Mouse (Mus musculus): Measurements from ENCODE around the gene Zfpl1. TPM values are rescaled to one million over a fixed set of nuclear protein-coding genes. Genes with fewer than 3 reads are reported as not detected.
A peak's percentile ranks its signal among the peaks of the same experiment; 100 is the strongest.

The Zfpl1 gene
- total RNA-seq, 2 experiments from 2014 or later = 15.3 to 29.2 TPM

GRCm38 (mm10) chr19:6035966-6036585, 48.7 kb downstream of the Zfpl1 start:
- peak; percentile 43; the same call in 1 of the 2 replicates for ATAC-seq (ENCODE audit: poor library complexity, severe bottlenecking)

Other genes with a start within 250 kb of the Zfpl1 start
- gene Frmd8, start 209.7 kb downstream of the Zfpl1 start, total RNA-seq (2015) = 21.4 and 21.9 TPM in 2 replicates
- gene Frmd8, start 209.7 kb downstream of the Zfpl1 start, total RNA-seq (2017) = 19.3 and 23.3 TPM in 2 replicates
- 55.6 and 67.9 TPM in 2 replicates for gene Slc25a45, start 207.1 kb downstream of the Zfpl1 start, total RNA-seq (2015)
- gene Slc25a45, start 207.1 kb downstream of the Zfpl1 start, total RNA-seq (2017) = 69.1 and 73.5 TPM in 2 replicates
- 0.54 and 0.59 TPM in 2 replicates for gene Tigd3, start 190.8 kb downstream of the Zfpl1 start, total RNA-seq (2015)
- gene Tigd3, start 190.8 kb downstream of the Zfpl1 start, total RNA-seq (2017) = 1.0 and 1.8 TPM in 2 replicates
- 52.2 and 52.4 TPM in 2 replicates for gene Dpf2, start 171.9 kb downstream of the Zfpl1 start, total RNA-seq (2015)
- gene Dpf2, start 171.9 kb downstream of the Zfpl1 start, total RNA-seq (2017) = 88.7 and 107 TPM in 2 replicates
- gene Cdc42ep2, start 160.1 kb downstream of the Zfpl1 start, total RNA-seq (2015) = 3.0 and 3.4 TPM in 2 replicates
- 1.7 and 1.9 TPM in 2 replicates for gene Cdc42ep2, start 160.1 kb downstream of the Zfpl1 start, total RNA-seq (2017)
- gene Pola2, start 120.8 kb downstream of the Zfpl1 start, total RNA-seq (2015) = 36.9 and 37.7 TPM in 2 replicates
- gene Pola2, start 120.8 kb downstream of the Zfpl1 start, total RNA-seq (2017) = 29.0 and 33.7 TPM in 2 replicates
- 0.16 and 0.20 TPM in 2 replicates for gene Slc22a20, start 98.8 kb downstream of the Zfpl1 start, total RNA-seq (2015)
- 1.1 and 1.2 TPM in 2 replicates for gene Slc22a20, start 98.8 kb downstream of the Zfpl1 start, total RNA-seq (2017)
- gene Capn1, start 69.1 kb downstream of the Zfpl1 start, total RNA-seq (2015) = 31.1 and 32.2 TPM in 2 replicates
- 53.7 and 54.8 TPM in 2 replicates for gene Capn1, start 69.1 kb downstream of the Zfpl1 start, total RNA-seq (2017)
- gene Syvn1, start 38.4 kb downstream of the Zfpl1 start, total RNA-seq (2015) = 16.8 and 17.8 TPM in 2 replicates
- gene Syvn1, start 38.4 kb downstream of the Zfpl1 start, total RNA-seq (2017) = 6.3 and 7.2 TPM in 2 replicates
- 28.7 and 35.8 TPM in 2 replicates for gene Mrpl49, start 27.2 kb downstream of the Zfpl1 start, total RNA-seq (2015)
- 31.0 and 33.0 TPM in 2 replicates for gene Mrpl49, start 27.2 kb downstream of the Zfpl1 start, total RNA-seq (2017)
- gene Fau, start 27.1 kb downstream of the Zfpl1 start, total RNA-seq (2015) = 2,056 and 2,077 TPM in 2 replicates
- 1,670 and 1,985 TPM in 2 replicates for gene Fau, start 27.1 kb downstream of the Zfpl1 start, total RNA-seq (2017)
- gene Znhit2, start 23.8 kb downstream of the Zfpl1 start, total RNA-seq (2015) = 8.9 and 10.0 TPM in 2 replicates
- gene Znhit2, start 23.8 kb downstream of the Zfpl1 start, total RNA-seq (2017) = 10.4 and 11.3 TPM in 2 replicates
- 4.7 and 8.6 TPM in 2 replicates for gene Tm7sf2, start 16.6 kb downstream of the Zfpl1 start, total RNA-seq (2015)
- gene Tm7sf2, start 16.6 kb downstream of the Zfpl1 start, total RNA-seq (2017) = 4.5 and 4.7 TPM in 2 replicates
- gene Vps51, start 7.7 kb downstream of the Zfpl1 start, total RNA-seq (2015) = 49.2 and 58.3 TPM in 2 replicates
- 72.9 and 78.7 TPM in 2 replicates for gene Vps51, start 7.7 kb downstream of the Zfpl1 start, total RNA-seq (2017)
- not detected in 2 replicates for gene Tmem262, start 4.9 kb downstream of the Zfpl1 start, total RNA-seq (2015)
- gene Tmem262, start 4.9 kb downstream of the Zfpl1 start, total RNA-seq (2017) = not detected in 2 replicates
- gene Gm28374, start 2.7 kb downstream of the Zfpl1 start, total RNA-seq (2015) = not detected in 2 replicates
- gene Gm28374, start 2.7 kb downstream of the Zfpl1 start, total RNA-seq (2017) = 0.33 and 0.51 TPM in 2 replicates
- 30.5 and 32.2 TPM in 2 replicates for gene Cdca5, start within 50 bp of the Zfpl1 start, total RNA-seq (2015)
- gene Cdca5, start within 50 bp of the Zfpl1 start, total RNA-seq (2017) = 24.3 and 26.6 TPM in 2 replicates
- gene AC131692.1, start 9.5 kb upstream of the Zfpl1 start, total RNA-seq (2015) = 0.62 and 1.2 TPM in 2 replicates
- gene AC131692.1, start 9.5 kb upstream of the Zfpl1 start, total RNA-seq (2017) = 0.15 TPM in 1 of 2 replicates, not detected in the other
- 0.32 and 1.2 TPM in 2 replicates for gene Naaladl1, start 20.8 kb upstream of the Zfpl1 start, total RNA-seq (2015)
- gene Naaladl1, start 20.8 kb upstream of the Zfpl1 start, total RNA-seq (2017) = 0.28 and 0.55 TPM in 2 replicates
- gene Sac3d1, start 33.7 kb upstream of the Zfpl1 start, total RNA-seq (2015) = 3.4 and 5.7 TPM in 2 replicates
- 3.9 and 4.0 TPM in 2 replicates for gene Sac3d1, start 33.7 kb upstream of the Zfpl1 start, total RNA-seq (2017)
- gene Snx15, start 43.3 kb upstream of the Zfpl1 start, total RNA-seq (2015) = 9.9 and 13.5 TPM in 2 replicates
- gene Snx15, start 43.3 kb upstream of the Zfpl1 start, total RNA-seq (2017) = 5.2 and 6.4 TPM in 2 replicates
- 1.1 and 1.4 TPM in 2 replicates for gene Batf2, start 56.0 kb upstream of the Zfpl1 start, total RNA-seq (2015)
- 0.48 and 0.49 TPM in 2 replicates for gene Batf2, start 56.0 kb upstream of the Zfpl1 start, total RNA-seq (2017)
- 9.1 and 10.6 TPM in 2 replicates for gene Arl2, start 56.6 kb upstream of the Zfpl1 start, total RNA-seq (2015)
- 8.0 and 9.7 TPM in 2 replicates for gene Arl2, start 56.6 kb upstream of the Zfpl1 start, total RNA-seq (2017)
- gene Majin, start 99.4 kb upstream of the Zfpl1 start, total RNA-seq (2015) = 0.58 TPM in 1 of 2 replicates, not detected in the other
- gene Majin, start 99.4 kb upstream of the Zfpl1 start, total RNA-seq (2017) = not detected in 2 replicates
- gene Gpha2, start 141.4 kb upstream of the Zfpl1 start, total RNA-seq (2015) = not detected in 2 replicates
- not detected in 2 replicates for gene Gpha2, start 141.4 kb upstream of the Zfpl1 start, total RNA-seq (2017)
- gene Ppp2r5b, start 150.9 kb upstream of the Zfpl1 start, total RNA-seq (2015) = 5.1 and 5.7 TPM in 2 replicates
- gene Ppp2r5b, start 150.9 kb upstream of the Zfpl1 start, total RNA-seq (2017) = 3.5 and 6.7 TPM in 2 replicates
- gene Atg2a, start 156.7 kb upstream of the Zfpl1 start, total RNA-seq (2015) = 9.8 and 10.1 TPM in 2 replicates
- 8.5 and 10.3 TPM in 2 replicates for gene Atg2a, start 156.7 kb upstream of the Zfpl1 start, total RNA-seq (2017)
- 19.3 and 27.1 TPM in 2 replicates for gene Ehd1, start 191.8 kb upstream of the Zfpl1 start, total RNA-seq (2015)
- gene Ehd1, start 191.8 kb upstream of the Zfpl1 start, total RNA-seq (2017) = 24.0 and 34.8 TPM in 2 replicates
- 0.56 and 0.68 TPM in 2 replicates for gene Cdc42bpg, start 221.5 kb upstream of the Zfpl1 start, total RNA-seq (2015)
- gene Cdc42bpg, start 221.5 kb upstream of the Zfpl1 start, total RNA-seq (2017) = 0.88 and 1.3 TPM in 2 replicates